Mouse (Mus musculus) heart, postnatal 36 days (tissue): Measurements from ENCODE around the gene Apbb1ip. TPM values are rescaled to one million over a fixed set of nuclear protein-coding genes. Genes with fewer than 3 reads are reported as not detected.

ENCODE experiments used
- DNase-seq, 2 experiments: peaks; one replicate each; pipeline ENCODE4 v3.0.0; 2021 to 2022
- intact Hi-C: fragments of 180-260 bp; cut with DNase I; formaldehyde crosslinking; loops from one replicate; pipeline ENCODE4 v1.15.1; 2025
- total RNA-seq, 2 experiments: library from RNA; stranded (reverse); gene quantifications; 2 replicates each; pipeline ENCODE4 v1.2.3; 2021

Gene Apbb1ip
- total RNA-seq, 2 experiments from 2014 or later: 4.0 to 4.5 TPM

GRCm38 (mm10) chr2:22918651-22919050, 144.8 kb downstream of the Apbb1ip start:
- DNase-seq: no peak
- intact Hi-C loops: no loop called here

Other genes starting within 250 kb of the Apbb1ip start
- not detected for gene Gad2, start 151.9 kb upstream of the Apbb1ip start, total RNA-seq
- 10 to 100 TPM; 20.0 to 23.9 TPM for gene Pdss1, start 121.4 kb downstream of the Apbb1ip start, total RNA-seq